In the genomic region with DNA sequence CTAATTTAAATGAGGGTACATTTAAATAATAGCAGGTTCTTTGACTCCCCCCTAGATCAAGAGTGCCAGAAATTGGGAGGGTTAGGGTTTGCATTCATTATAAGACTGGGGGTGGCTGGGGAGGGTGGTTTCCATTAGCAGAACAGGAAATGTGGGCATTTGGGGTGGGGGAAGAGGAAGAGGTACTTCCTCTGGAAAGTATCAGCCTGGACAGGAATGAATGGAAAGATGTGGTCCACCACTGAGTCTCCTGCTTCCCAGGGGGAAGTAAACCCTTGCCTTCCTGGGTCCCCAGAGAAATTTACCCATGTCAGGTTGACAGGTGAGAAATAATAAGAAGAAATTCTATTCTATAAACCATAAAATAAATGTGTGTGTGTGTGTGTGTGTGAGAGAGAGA, we compare ENCODE assay signal across 20 mouse cellular contexts.
A peak's percentile ranks its signal among the peaks of the same experiment; 100 is the strongest.
DNase-seq lines count a peak whose midpoint lies in the region; ATAC-seq and TF ChIP-seq lines count a peak whose summit lies in the region.
"Had no signal": no experiment of that assay in that cellular context is flagged by ENCODE, and none has a peak within 500 bp of the region (broad histone marks: within the 10 kb centered on the region; RNA-seq: fewer than 3 reads in every experiment).

No protein-coding gene starts in this region.

- TF ChIP-seq CTCF in midbrain, postnatal 0 days (IDR thresholded peaks at IDR 0.05) = no peak

- H3K4me2 ChIP-seq in forebrain, embryonic 13.5 days = no peak overlapping the region
- H3K4me2 ChIP-seq in limb, embryonic 15.5 days = no peak overlapping the region
- no peak overlapping the region for H3K4me2 ChIP-seq in midbrain, embryonic 12.5 days (replicated peaks)
- H3K4me2 ChIP-seq in midbrain, postnatal 0 days (ENCODE audit: low read depth, low read length, poor library complexity, severe bottlenecking) = no peak overlapping the region
- H3K4me2 ChIP-seq: forebrain, embryonic 15.5 days; neural tube, embryonic 12.5 days had no signal

- no peak overlapping the region for H3K27ac ChIP-seq in forebrain, embryonic 13.5 days
- H3K27ac ChIP-seq in forebrain, embryonic 10.5 days = no peak overlapping the region
- H3K27ac ChIP-seq in limb, embryonic 15.5 days = no peak overlapping the region
- no peak overlapping the region for H3K27ac ChIP-seq in limb, embryonic 10.5 days
- H3K27ac ChIP-seq in midbrain, embryonic 12.5 days (replicated peaks) = no peak overlapping the region
- no peak overlapping the region for H3K27ac ChIP-seq in midbrain, postnatal 0 days (ENCODE audit: low read depth, low read length)
- H3K27ac ChIP-seq: neural tube, embryonic 12.5 days had no signal

- DNase-seq in forebrain, embryonic 10.5 days (ENCODE audit: extremely low spot score, low spot score) = no peak
- no peak for DNase-seq in limb, embryonic 10.5 days (ENCODE audit: low spot score)
- DNase-seq in midbrain, postnatal 0 days (ENCODE audit: low spot score) = no peak
- DNase-seq in natural killer cell, adult 2 months (ENCODE audit: low spot score in 2 of 2) = no peak
- DNase-seq: adrenal gland, adult 8-10 months; cerebellum, postnatal 10 days; kidney, adult 2 months; kidney, postnatal 25 days; left cerebral cortex, postnatal 4 days; lung, adult 2 months; thymus, postnatal 14 days had no signal

- H3K4me1 ChIP-seq in forebrain, embryonic 13.5 days = peaks cover 16% of the 10 kb centered on the region
- peaks cover 19% of the 10 kb centered on the region for H3K4me1 ChIP-seq in forebrain, embryonic 10.5 days
- no peaks in the 10 kb centered on the region for H3K4me1 ChIP-seq in limb, embryonic 15.5 days
- H3K4me1 ChIP-seq in limb, embryonic 10.5 days = peaks cover 22% of the 10 kb centered on the region
- peaks cover 18% of the 10 kb centered on the region for H3K4me1 ChIP-seq in midbrain, embryonic 12.5 days
- no peaks in the 10 kb centered on the region for H3K4me1 ChIP-seq in midbrain, postnatal 0 days (ENCODE audit: insufficient read depth, low read length)

- peaks cover 30% of the 10 kb centered on the region for H3K27me3 ChIP-seq in forebrain, embryonic 13.5 days
- no peaks in the 10 kb centered on the region for H3K27me3 ChIP-seq in forebrain, embryonic 10.5 days (ENCODE audit: poor library complexity, severe bottlenecking)
- no peaks in the 10 kb centered on the region for H3K27me3 ChIP-seq in limb, embryonic 15.5 days
- H3K27me3 ChIP-seq in limb, embryonic 10.5 days (ENCODE audit: low read depth, poor library complexity, severe bottlenecking) = no peaks in the 10 kb centered on the region
- no peaks in the 10 kb centered on the region for H3K27me3 ChIP-seq in midbrain, embryonic 12.5 days
- no peaks in the 10 kb centered on the region for H3K27me3 ChIP-seq in midbrain, postnatal 0 days (ENCODE audit: insufficient read depth, low read length)
- H3K27me3 ChIP-seq: neural tube, embryonic 12.5 days had no signal

- ATAC-seq in forebrain, embryonic 13.5 days = peak; percentile 31; the same call in 1 of the 2 replicates
- no peak for ATAC-seq in limb, embryonic 15.5 days (ENCODE audit: insufficient number of reproducible peaks, low FRiP score, low TSS enrichment, low read depth)
- peak; percentile 34; the same call in 1 of the 2 replicates for ATAC-seq in midbrain, embryonic 12.5 days (ENCODE audit: low FRiP score, low read depth)
- no peak for ATAC-seq in midbrain, postnatal 0 days (ENCODE audit: low FRiP score)
- ATAC-seq in megakaryocyte progenitor cell, adult 5-6 weeks (replicated peaks; ENCODE audit: poor library complexity) = peak; percentile 42
- ATAC-seq: CD4-positive, CD25-positive, alpha-beta regulatory T cell, adult 4 months; inflammation-experienced regulatory T-cells, adult 6 months; Patski had no signal

- H3K4me3 ChIP-seq in forebrain, embryonic 13.5 days = no peak overlapping the region
- H3K4me3 ChIP-seq in forebrain, embryonic 10.5 days = no peak overlapping the region
- H3K4me3 ChIP-seq in limb, embryonic 15.5 days = no peak overlapping the region
- no peak overlapping the region for H3K4me3 ChIP-seq in limb, embryonic 10.5 days
- no peak overlapping the region for H3K4me3 ChIP-seq in midbrain, embryonic 12.5 days
- H3K4me3 ChIP-seq in midbrain, postnatal 0 days (ENCODE audit: low read depth, low read length) = no peak overlapping the region
- H3K4me3 ChIP-seq: forebrain, embryonic 15.5 days; neural tube, embryonic 12.5 days had no signal

- no peaks in the 10 kb centered on the region for H3K36me3 ChIP-seq in forebrain, embryonic 13.5 days (ENCODE audit: poor library complexity, severe bottlenecking)
- no peaks in the 10 kb centered on the region for H3K36me3 ChIP-seq in forebrain, embryonic 10.5 days (replicated peaks)
- H3K36me3 ChIP-seq in limb, embryonic 15.5 days = no peaks in the 10 kb centered on the region
- H3K36me3 ChIP-seq in limb, embryonic 10.5 days = no peaks in the 10 kb centered on the region
- no peaks in the 10 kb centered on the region for H3K36me3 ChIP-seq in midbrain, embryonic 12.5 days
- no peaks in the 10 kb centered on the region for H3K36me3 ChIP-seq in midbrain, postnatal 0 days (ENCODE audit: insufficient read depth, low read length)
- H3K36me3 ChIP-seq: forebrain, embryonic 15.5 days; neural tube, embryonic 12.5 days had no signal

- H3K9me3 ChIP-seq in forebrain, embryonic 13.5 days (replicated peaks) = no peaks in the 10 kb centered on the region
- no peaks in the 10 kb centered on the region for H3K9me3 ChIP-seq in forebrain, embryonic 10.5 days
- H3K9me3 ChIP-seq in limb, embryonic 15.5 days = no peaks in the 10 kb centered on the region
- no peaks in the 10 kb centered on the region for H3K9me3 ChIP-seq in limb, embryonic 10.5 days (replicated peaks)
- H3K9me3 ChIP-seq in midbrain, embryonic 12.5 days = no peaks in the 10 kb centered on the region
- H3K9me3 ChIP-seq in midbrain, postnatal 0 days (ENCODE audit: low read length) = no peaks in the 10 kb centered on the region
- H3K9me3 ChIP-seq: forebrain, embryonic 15.5 days; neural tube, embryonic 12.5 days had no signal

- H3K9ac ChIP-seq in forebrain, embryonic 13.5 days = no peak overlapping the region
- peak overlapping the region; percentile 2; the same call in 1 of the 2 replicates for H3K9ac ChIP-seq in limb, embryonic 15.5 days
- no peak overlapping the region for H3K9ac ChIP-seq in midbrain, embryonic 12.5 days (replicated peaks)
- no peak overlapping the region for H3K9ac ChIP-seq in midbrain, postnatal 0 days (replicated peaks; ENCODE audit: low read length, poor library complexity, severe bottlenecking)
- H3K9ac ChIP-seq: forebrain, embryonic 15.5 days; neural tube, embryonic 12.5 days had no signal

Comparison
In these comparisons a context has a peak if more than half of its experiments do, and no peak if none do; other contexts are left out.
1. ATAC-seq: peak in forebrain, embryonic 13.5 days (single experiment), midbrain, embryonic 12.5 days (single experiment) and megakaryocyte progenitor cell, adult 5-6 weeks (single experiment); none in limb, embryonic 15.5 days (single experiment) and midbrain, postnatal 0 days (single experiment).